ENCODE assay signal across 30 mouse cellular contexts in the genomic region with DNA sequence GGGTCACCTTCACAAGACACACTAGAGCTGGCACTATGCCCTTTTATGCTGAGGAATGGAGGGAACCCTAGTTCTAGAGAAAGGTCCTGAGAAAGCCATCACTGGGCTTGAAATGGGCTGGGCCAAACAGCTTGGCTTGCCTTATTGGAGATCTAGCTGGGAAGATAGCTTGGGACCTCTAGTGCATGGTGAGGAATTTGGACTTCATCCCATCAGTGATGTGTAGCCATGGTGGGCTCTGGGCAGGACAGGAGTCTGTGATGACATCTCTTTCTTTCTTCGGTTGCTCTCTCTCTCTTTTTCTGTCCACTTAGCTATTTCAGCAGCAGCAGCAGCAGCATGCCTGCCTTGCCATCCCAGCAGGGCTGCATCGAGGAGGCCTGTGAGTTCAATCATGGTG. TPM values are rescaled to one million over a fixed set of nuclear protein-coding genes. Genes with fewer than 3 reads are reported as not detected.
DNase-seq lines count a peak whose midpoint lies in the region; ATAC-seq lines count a peak whose summit lies in the region.
"Had no signal": no experiment of that assay in that cellular context is flagged by ENCODE, and none has a peak within 500 bp of the region (broad histone marks: within the 10 kb centered on the region; RNA-seq: fewer than 3 reads in every experiment).

No protein-coding gene starts in this region.

- no peak overlapping the region for H3K4me2 ChIP-seq in heart, embryonic 11.5 days
- no peak overlapping the region for H3K4me2 ChIP-seq in intestine, embryonic 14.5 days (ENCODE audit: low read length)
- no peak overlapping the region for H3K4me2 ChIP-seq in intestine, embryonic 16.5 days (ENCODE audit: low read depth, low read length)
- no peak overlapping the region for H3K4me2 ChIP-seq in midbrain, embryonic 13.5 days (replicated peaks)
- H3K4me2 ChIP-seq in midbrain, embryonic 14.5 days (ENCODE audit: low read length) = no peak overlapping the region
- no peak overlapping the region for H3K4me2 ChIP-seq in midbrain, embryonic 15.5 days
- H3K4me2 ChIP-seq: embryonic facial prominence, embryonic 13.5 days; embryonic facial prominence, embryonic 15.5 days; forebrain, embryonic 12.5 days had no signal

- WGBS in heart, embryonic 11.5 days (ENCODE audit: insufficient replicate concordance) = 70% methylated on average over 2 of the region's 2 CpGs
- WGBS in intestine, embryonic 14.5 days = 84% methylated on average over 2 of the region's 2 CpGs
- 87% methylated on average over 2 of the region's 2 CpGs for whole genome bisulfite sequencing in intestine, embryonic 16.5 days
- WGBS in midbrain, embryonic 10.5 days = 77% methylated on average over 2 of the region's 2 CpGs
- 91% methylated on average over 2 of the region's 2 CpGs for WGBS in midbrain, embryonic 13.5 days
- WGBS in midbrain, embryonic 14.5 days = 93% methylated on average over 2 of the region's 2 CpGs
- WGBS in midbrain, embryonic 15.5 days = 87% methylated on average over 2 of the region's 2 CpGs

- H3K9me3 ChIP-seq in heart, embryonic 11.5 days (replicated peaks; ENCODE audit: control insufficient read depth, low read length) = no peaks in the 10 kb centered on the region
- no peaks in the 10 kb centered on the region for H3K9me3 ChIP-seq in intestine, embryonic 14.5 days (ENCODE audit: control insufficient read depth, low read length)
- H3K9me3 ChIP-seq in intestine, embryonic 16.5 days (ENCODE audit: control insufficient read depth, low read length) = no peaks in the 10 kb centered on the region
- no peaks in the 10 kb centered on the region for H3K9me3 ChIP-seq in midbrain, embryonic 10.5 days (replicated peaks)
- no peaks in the 10 kb centered on the region for H3K9me3 ChIP-seq in midbrain, embryonic 13.5 days
- no peaks in the 10 kb centered on the region for H3K9me3 ChIP-seq in midbrain, embryonic 14.5 days (ENCODE audit: control insufficient read depth, low read length)
- H3K9me3 ChIP-seq in midbrain, embryonic 15.5 days = no peaks in the 10 kb centered on the region
- H3K9me3 ChIP-seq: embryonic facial prominence, embryonic 13.5 days; embryonic facial prominence, embryonic 15.5 days; forebrain, embryonic 10.5 days; forebrain, embryonic 12.5 days had no signal

- no peaks in the 10 kb centered on the region for H3K4me1 ChIP-seq in heart, embryonic 11.5 days (ENCODE audit: control insufficient read depth, insufficient read depth, low read length)
- no peaks in the 10 kb centered on the region for H3K4me1 ChIP-seq in intestine, embryonic 14.5 days (replicated peaks; ENCODE audit: control insufficient read depth, insufficient read depth, low read length)
- no peaks in the 10 kb centered on the region for H3K4me1 ChIP-seq in intestine, embryonic 16.5 days (ENCODE audit: control insufficient read depth, insufficient read depth, low read length)
- peaks cover 5% of the 10 kb centered on the region; the same call in 1 of the 2 replicates for H3K4me1 ChIP-seq in midbrain, embryonic 10.5 days
- H3K4me1 ChIP-seq in midbrain, embryonic 13.5 days (replicated peaks) = peaks cover 11% of the 10 kb centered on the region
- H3K4me1 ChIP-seq in midbrain, embryonic 14.5 days (ENCODE audit: control insufficient read depth, insufficient read depth, low read length) = peaks cover 14% of the 10 kb centered on the region
- H3K4me1 ChIP-seq in midbrain, embryonic 15.5 days = peaks cover 8% of the 10 kb centered on the region
- H3K4me1 ChIP-seq: embryonic facial prominence, embryonic 15.5 days had no signal

- H3K27me3 ChIP-seq in heart, embryonic 11.5 days (ENCODE audit: control insufficient read depth, insufficient read depth, low read length) = no peaks in the 10 kb centered on the region
- H3K27me3 ChIP-seq in intestine, embryonic 14.5 days (replicated peaks; ENCODE audit: control insufficient read depth, insufficient read depth, low read length) = no peaks in the 10 kb centered on the region
- no peaks in the 10 kb centered on the region for H3K27me3 ChIP-seq in intestine, embryonic 16.5 days (replicated peaks; ENCODE audit: control insufficient read depth, insufficient read depth, low read length)
- no peaks in the 10 kb centered on the region for H3K27me3 ChIP-seq in midbrain, embryonic 10.5 days (ENCODE audit: low read depth, poor library complexity, severe bottlenecking)
- H3K27me3 ChIP-seq in midbrain, embryonic 13.5 days = no peaks in the 10 kb centered on the region
- H3K27me3 ChIP-seq in midbrain, embryonic 14.5 days (ENCODE audit: control insufficient read depth, insufficient read depth, low read length) = no peaks in the 10 kb centered on the region
- H3K27me3 ChIP-seq in midbrain, embryonic 15.5 days (replicated peaks) = no peaks in the 10 kb centered on the region
- H3K27me3 ChIP-seq: CH12.LX; embryonic facial prominence, embryonic 13.5 days; embryonic facial prominence, embryonic 15.5 days; forebrain, embryonic 12.5 days; Patski had no signal

- peak; percentile 41 for DNase-seq in heart, adult 11 months
- peak; percentile 46 for DNase-seq in intestine, embryonic 14.5 days (ENCODE audit: low spot score)
- peak; percentile 5 for DNase-seq in midbrain, embryonic 10.5 days (ENCODE audit: low spot score)
- DNase-seq in midbrain, embryonic 14.5 days = no peak
- DNase-seq: adrenal gland, adult 8-10 months; adrenal gland, postnatal 14 days; adrenal gland, postnatal 36 days; B cell, adult 2 months; cerebellum, adult 11-12 months; cerebellum, adult 2 months; cerebellum, adult 9-10 months; cerebellum, postnatal 10 days; cerebellum, postnatal 25 days had no signal

- H3K4me3 ChIP-seq in heart, embryonic 11.5 days (ENCODE audit: low read depth, low read length) = no peak overlapping the region
- no peak overlapping the region for H3K4me3 ChIP-seq in intestine, embryonic 14.5 days (ENCODE audit: low read depth, low read length)
- H3K4me3 ChIP-seq in intestine, embryonic 16.5 days (ENCODE audit: low read length) = no peak overlapping the region
- H3K4me3 ChIP-seq in midbrain, embryonic 10.5 days = no peak overlapping the region
- no peak overlapping the region for H3K4me3 ChIP-seq in midbrain, embryonic 13.5 days (replicated peaks)
- H3K4me3 ChIP-seq in midbrain, embryonic 14.5 days (replicated peaks; ENCODE audit: low read depth, low read length) = no peak overlapping the region
- no peak overlapping the region for H3K4me3 ChIP-seq in midbrain, embryonic 15.5 days
- H3K4me3 ChIP-seq: embryonic facial prominence, embryonic 13.5 days; embryonic facial prominence, embryonic 15.5 days; erythroblast, embryonic 14.5 days; forebrain, embryonic 10.5 days; forebrain, embryonic 12.5 days had no signal

- H3K9ac ChIP-seq in heart, embryonic 11.5 days (ENCODE audit: low read depth, low read length) = no peak overlapping the region
- H3K9ac ChIP-seq in intestine, embryonic 14.5 days (ENCODE audit: low read length) = no peak overlapping the region
- H3K9ac ChIP-seq in intestine, embryonic 16.5 days (ENCODE audit: low read depth, low read length) = no peak overlapping the region
- H3K9ac ChIP-seq in midbrain, embryonic 13.5 days (replicated peaks) = no peak overlapping the region
- no peak overlapping the region for H3K9ac ChIP-seq in midbrain, embryonic 14.5 days (replicated peaks; ENCODE audit: low read length)
- no peak overlapping the region for H3K9ac ChIP-seq in midbrain, embryonic 15.5 days
- H3K9ac ChIP-seq: embryonic facial prominence, embryonic 13.5 days; embryonic facial prominence, embryonic 15.5 days; forebrain, embryonic 12.5 days had no signal

- no peak for ATAC-seq in heart, embryonic 11.5 days (replicated peaks; ENCODE audit: insufficient number of reproducible peaks, low FRiP score, low TSS enrichment)
- ATAC-seq in intestine, embryonic 14.5 days (replicated peaks; ENCODE audit: low FRiP score, low TSS enrichment, low read depth) = no peak
- no peak for ATAC-seq in intestine, embryonic 16.5 days
- no peak for ATAC-seq in midbrain, embryonic 13.5 days
- ATAC-seq in midbrain, embryonic 14.5 days (ENCODE audit: low FRiP score, low TSS enrichment) = no peak
- no peak for ATAC-seq in midbrain, embryonic 15.5 days (replicated peaks)
- ATAC-seq: activated CD4-positive, CD25-positive, alpha-beta regulatory T cell, adult 4 months; CD4-positive, CD25-positive, alpha-beta regulatory T cell, adult 4 months; forebrain, embryonic 14.5 days; Patski had no signal

- H3K27ac ChIP-seq in heart, embryonic 11.5 days (ENCODE audit: low read depth, low read length) = no peak overlapping the region
- H3K27ac ChIP-seq in intestine, embryonic 14.5 days (ENCODE audit: low read depth) = no peak overlapping the region
- H3K27ac ChIP-seq in intestine, embryonic 16.5 days (ENCODE audit: low read length) = no peak overlapping the region
- H3K27ac ChIP-seq in midbrain, embryonic 10.5 days (replicated peaks) = no peak overlapping the region
- no peak overlapping the region for H3K27ac ChIP-seq in midbrain, embryonic 13.5 days
- 0 out of 2 replicates have a peak overlapping the region, but pooled peaks have one; percentile 10 for H3K27ac ChIP-seq in midbrain, embryonic 14.5 days (replicated peaks; ENCODE audit: low read depth, low read length)
- no peak overlapping the region for H3K27ac ChIP-seq in midbrain, embryonic 15.5 days
- H3K27ac ChIP-seq: embryonic facial prominence, embryonic 13.5 days; embryonic facial prominence, embryonic 15.5 days; forebrain, embryonic 10.5 days; forebrain, embryonic 12.5 days had no signal

- no peaks in the 10 kb centered on the region for H3K36me3 ChIP-seq in heart, embryonic 11.5 days (ENCODE audit: control insufficient read depth, insufficient read depth, low read length)
- H3K36me3 ChIP-seq in intestine, embryonic 14.5 days (ENCODE audit: control insufficient read depth, insufficient read depth, low read length) = no peaks in the 10 kb centered on the region
- H3K36me3 ChIP-seq in intestine, embryonic 16.5 days (ENCODE audit: control insufficient read depth, insufficient read depth, low read length) = no peaks in the 10 kb centered on the region
- H3K36me3 ChIP-seq in midbrain, embryonic 10.5 days = no peaks in the 10 kb centered on the region
- H3K36me3 ChIP-seq in midbrain, embryonic 13.5 days = peaks cover 12% of the 10 kb centered on the region; the same call in 1 of the 2 replicates
- no peaks in the 10 kb centered on the region for H3K36me3 ChIP-seq in midbrain, embryonic 14.5 days (ENCODE audit: control insufficient read depth, insufficient read depth, low read length)
- no peaks in the 10 kb centered on the region for H3K36me3 ChIP-seq in midbrain, embryonic 15.5 days (replicated peaks)
- H3K36me3 ChIP-seq: embryonic facial prominence, embryonic 13.5 days; embryonic facial prominence, embryonic 15.5 days; forebrain, embryonic 10.5 days; forebrain, embryonic 12.5 days; G1E had no signal

RNA-seq across cellular contexts. Expression of gene 9630041A04Rik, which starts 53.4 kb away (rescaled TPM):
- not detected in 2 replicates for polyA plus RNA-seq in heart, embryonic 11.5 days (2014; fragmentation: Nextera tagmentation; extraction: Ambion mirVana)
- polyA plus RNA-seq in intestine, embryonic 14.5 days (2014; fragmentation: Nextera tagmentation; extraction: Ambion mirVana) = 0.15 and 0.30 TPM in 2 replicates
- not detected in 2 replicates for polyA plus RNA-seq in intestine, embryonic 16.5 days (2015; fragmentation: Nextera tagmentation; extraction: Ambion mirVana)
- 0.19 TPM in 1 of 2 replicates, not detected in the other for polyA plus RNA-seq in midbrain, embryonic 10.5 days (2016; fragmentation: Nextera tagmentation; extraction: Ambion mirVana)
- 0.94 and 1.1 TPM in 2 replicates for polyA plus RNA-seq in midbrain, embryonic 13.5 days (2015; fragmentation: Nextera tagmentation; extraction: Ambion mirVana)
- polyA plus RNA-seq in midbrain, embryonic 14.5 days (2014; fragmentation: Nextera tagmentation; extraction: Ambion mirVana) = 0.42 and 0.69 TPM in 2 replicates
- polyA plus RNA-seq in midbrain, embryonic 15.5 days (2015; fragmentation: Nextera tagmentation; extraction: Ambion mirVana) = 0.66 and 1.4 TPM in 2 replicates
- polyA plus RNA-seq: activated CD4-positive, CD25-positive, alpha-beta regulatory T cell, adult 4 months; CD4-positive, CD25-positive, alpha-beta regulatory T cell, adult 4 months; cerebellum, adult 2 months; cortical plate, adult 2 months; embryonic facial prominence, embryonic 11.5 days; embryonic facial prominence, embryonic 13.5 days; embryonic facial prominence, embryonic 15.5 days; erythroblast, embryonic 14.5 days; forebrain, embryonic 10.5 days; forebrain, embryonic 14.5 days; G1E; Patski had no signal
